Mouse (Mus musculus) heart, adult 2 months (tissue): ENCODE results near the gene Sowaha. TPM values are rescaled to one million over a fixed set of nuclear protein-coding genes. Genes with fewer than 3 reads are reported as not detected.
A peak's percentile ranks its signal among the peaks of the same experiment; 100 is the strongest.

Experiments used
- DNase-seq, 2 experiments: peaks; one replicate each; pipeline ENCODE4 v3.0.0; 2021
- H3K27ac ChIP-seq: fragments of 200-600 bp; 2 replicates; pipeline ENCODE4 v1.8.1; 2022
- H3K27me3 ChIP-seq: fragments of 200-500 bp; 2 replicates; pipeline ENCODE4 v1.6.1; 2012; ENCODE audit warnings: mild to moderate bottlenecking, low read length, inconsistent platforms, mixed read lengths; ENCODE audit not compliant: control insufficient read depth, insufficient read depth
- H3K36me3 ChIP-seq: fragments of 200-500 bp; 2 replicates; pipeline ENCODE4 v1.6.1; 2012; ENCODE audit warnings: low read length, inconsistent platforms; ENCODE audit not compliant: control insufficient read depth, insufficient read depth
- H3K4me1 ChIP-seq: fragments of 200-500 bp; 2 replicates; pipeline ENCODE4 v1.6.1; 2011; ENCODE audit warnings: low read length; ENCODE audit not compliant: control insufficient read depth, insufficient read depth
- H3K4me3 ChIP-seq: fragments of 200-600 bp; 2 replicates; pipeline ENCODE4 v1.8.1; 2022
- H3K79me2 ChIP-seq: fragments of 200-500 bp; replicated peaks from 2 replicates; pipeline ENCODE4 v1.6.1; 2012; ENCODE audit warnings: mild to moderate bottlenecking, inconsistent platforms, low read length, moderate library complexity, mixed read lengths; ENCODE audit not compliant: control insufficient read depth, insufficient read depth
- H3K9ac ChIP-seq: fragments of 200-500 bp; 2 replicates; pipeline ENCODE4 v1.6.1; 2012; ENCODE audit warnings: low read depth, mild to moderate bottlenecking, control low read depth, inconsistent platforms, low read length, mixed read lengths
- CTCF ChIP-seq: fragments of 200-600 bp; IDR thresholded peaks from 2 replicates; pipeline ENCODE4 v1.8.1; 2022; ENCODE audit warnings: antibody characterized with exemption, mild to moderate bottlenecking, moderate library complexity
- EP300 ChIP-seq: fragments of 200-500 bp; IDR thresholded peaks from 2 replicates; pipeline ENCODE4 v1.6.1; 2011; ENCODE audit warnings: low read depth, low read length, control low read depth; ENCODE audit not compliant: insufficient read depth
- POLR2A ChIP-seq: fragments of 200-500 bp; IDR thresholded peaks from 2 replicates; pipeline ENCODE4 v1.6.1; 2011; ENCODE audit warnings: mild to moderate bottlenecking, low read depth, low read length, control low read depth; ENCODE audit not compliant: insufficient read depth
- WGBS: fragments of 180-500 bp; shearing (Covaris S2); methylation state at CpG from one replicate; pipeline ENCODE4 v1.1.7; 2018; 5-methylcytosine and 5-hydroxymethylcytosine counted together
- intact Hi-C: fragments of 180-260 bp; cut with DNase I; formaldehyde crosslinking; loops from one replicate; pipeline ENCODE4 v1.15.1; 2025
- polyA plus RNA-seq: library from polyadenylated mRNA; depleted of rRNA; stranded (reverse); fragments of >200 nt; gene quantifications from 2 replicates; pipeline ENCODE4 v1.2.3, GENCODE M21; 2012
- total RNA-seq, 2 experiments: library from RNA; stranded (reverse); gene quantifications; 2 replicates each; pipeline ENCODE4 v1.2.3; 2021

The Sowaha gene
- total and polyA plus RNA-seq, 3 experiments: 0.05 to 0.34 (median 0.10) TPM

GRCm38 (mm10) chr11:53523545-53524405 lies 43.7 kb upstream of the Sowaha start:
- 77% methylated on average over 14 of the region's 14 CpGs for WGBS
- DNase-seq: no peak
- intact Hi-C loops: loop anchor here (5.0 kb wide), 1 partner anchor 44 kb away; the partner anchor contains the start of gene Kif3a
- H3K36me3 ChIP-seq: no peaks in the 10 kb centered on the region
- H3K27me3 ChIP-seq: no peaks in the 10 kb centered on the region
- peak overlapping the region; percentile 56 for H3K27ac ChIP-seq
- H3K4me1 ChIP-seq: peaks cover 39% of the 10 kb centered on the region
- H3K4me3 ChIP-seq: no peak overlapping the region
- H3K9ac ChIP-seq: no peak overlapping the region
- no peak for TF ChIP-seq EP300
- no peak for TF ChIP-seq POLR2A
- no peak for TF ChIP-seq CTCF
- no peaks in the 10 kb centered on the region; the same call in 1 of the 2 replicates for H3K79me2 ChIP-seq

DNA sequence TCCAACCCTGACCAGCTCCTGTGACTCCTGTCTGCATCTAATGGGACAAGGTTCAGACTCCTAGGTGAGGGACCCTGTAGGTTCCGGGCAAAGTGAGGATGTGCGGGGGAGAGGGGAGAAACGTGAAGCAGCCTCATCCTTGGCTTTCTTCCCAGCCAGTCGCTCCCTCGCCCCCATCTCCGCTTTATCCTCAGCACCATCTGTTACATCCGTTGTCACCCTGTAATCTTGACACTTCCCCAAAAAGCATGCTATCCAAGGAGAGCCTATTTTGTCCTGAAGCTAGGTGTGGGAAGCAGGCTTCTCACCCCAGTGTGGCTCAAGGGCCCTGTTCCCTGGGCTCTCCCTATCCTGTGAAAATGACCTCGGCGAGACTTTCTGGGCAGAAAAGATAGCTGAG lies 42.9 kb upstream of the Sowaha start:
- TF ChIP-seq POLR2A: no peak
- TF ChIP-seq EP300: no peak
- TF ChIP-seq CTCF: no peak
- Histone ChIP-seq H3K27me3 (no peaks in the 10 kb centered on the region), H3K4me1 (peaks cover 32% of the 10 kb centered on the region), H3K79me2 (no peaks in the 10 kb centered on the region; the same call in 1 of the 2 replicates), H3K36me3 (no peaks in the 10 kb centered on the region), H3K9ac (0 out of 2 replicates have a peak overlapping the region, but pooled peaks have one; percentile 2), H3K27ac (peak overlapping the region; percentile 56), H3K4me3 (no peak overlapping the region)
- no peak for DNase-seq
- 31% methylated on average over 9 of the region's 9 CpGs for WGBS
- intact Hi-C loops: loop anchor here (5.0 kb wide), 1 partner anchor 44 kb away; the partner anchor contains the start of gene Kif3a

GRCm38 (mm10) chr11:53522362-53522761 lies 42.3 kb upstream of the Sowaha start:
- no peak for TF ChIP-seq CTCF
- no peak for TF ChIP-seq POLR2A
- TF ChIP-seq EP300: no peak
- no peaks in the 10 kb centered on the region; the same call in 1 of the 2 replicates for H3K79me2 ChIP-seq
- intact Hi-C loops: loop anchor here (5.0 kb wide), 1 partner anchor 45 kb away; the partner anchor contains the start of gene Kif3a
- peaks cover 29% of the 10 kb centered on the region for H3K4me1 ChIP-seq
- no peak for DNase-seq
- WGBS: 86% methylated on average over 3 of the region's 3 CpGs
- H3K36me3 ChIP-seq: no peaks in the 10 kb centered on the region
- no peaks in the 10 kb centered on the region for H3K27me3 ChIP-seq
- H3K4me3 ChIP-seq: 0 out of 2 replicates have a peak overlapping the region, but pooled peaks have one; percentile 14
- H3K9ac ChIP-seq: no peak overlapping the region
- H3K27ac ChIP-seq: no peak overlapping the region

DNA sequence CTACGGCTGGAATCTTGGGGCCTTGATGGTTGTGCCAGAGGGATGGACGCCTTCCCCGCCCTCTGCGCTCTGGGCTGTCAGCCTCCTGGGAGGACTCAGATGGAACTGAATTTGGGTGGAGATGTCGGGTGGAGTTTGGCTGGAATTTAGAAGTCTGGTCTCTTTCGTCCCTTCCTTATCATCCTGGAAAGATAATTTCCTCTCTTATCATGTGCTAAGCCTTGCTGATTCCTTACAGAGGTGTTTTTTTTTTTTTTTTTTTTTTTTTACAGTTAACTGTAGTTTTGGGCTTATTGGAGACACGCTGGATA lies 41.7 kb upstream of the Sowaha start:
- H3K36me3 ChIP-seq: no peaks in the 10 kb centered on the region
- intact Hi-C loops: loop anchor here (5.0 kb wide), 1 partner anchor 46 kb away; the partner anchor contains the start of gene Kif3a
- no peaks in the 10 kb centered on the region; the same call in 1 of the 2 replicates for H3K79me2 ChIP-seq
- H3K4me1 ChIP-seq: peaks cover 29% of the 10 kb centered on the region
- H3K9ac ChIP-seq: no peak overlapping the region
- DNase-seq: peak; percentile 67 to 79
- no peaks in the 10 kb centered on the region for H3K27me3 ChIP-seq
- H3K4me3 ChIP-seq: peak overlapping the region; percentile 35; the same call in 1 of the 2 replicates
- WGBS: 44% methylated on average over 7 of the region's 7 CpGs
- TF ChIP-seq CTCF (no peak), POLR2A (0 out of 2 replicates have a peak, but pooled peaks have one; percentile 18)
- peak overlapping the region; percentile 63 for H3K27ac ChIP-seq

DNA sequence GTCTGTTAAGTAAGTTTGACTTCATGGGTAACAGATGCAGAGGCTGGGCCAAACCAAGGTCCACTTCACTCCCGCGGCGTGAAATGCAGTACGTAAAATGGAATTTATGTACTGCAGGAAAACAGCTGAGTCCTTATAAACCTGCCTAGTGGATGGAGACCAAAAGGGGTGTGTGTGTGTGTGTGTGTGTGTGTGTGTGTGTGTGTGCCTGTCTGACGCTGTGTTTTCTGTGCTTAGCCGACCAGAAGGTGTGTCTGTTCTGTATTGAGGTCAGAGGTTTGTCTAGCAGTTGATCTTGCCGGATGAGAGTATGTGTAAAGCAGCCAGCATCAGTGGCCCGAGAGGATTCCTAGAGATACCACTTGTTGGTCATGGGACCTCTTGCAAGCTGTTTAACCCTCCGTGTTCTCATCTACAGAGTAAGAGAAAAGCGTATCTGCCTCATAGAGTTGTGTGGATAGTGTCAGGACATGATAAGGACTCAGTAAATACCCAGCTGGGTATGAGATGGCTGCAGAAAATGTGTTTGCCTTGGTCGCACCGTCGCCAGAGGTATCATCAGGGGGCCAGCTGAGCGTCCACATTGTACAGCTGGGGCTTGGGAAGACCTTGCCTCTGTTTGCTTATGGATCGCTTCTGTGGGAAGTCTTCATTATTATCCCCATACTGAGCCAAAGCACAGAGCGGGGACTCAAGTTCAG lies 41.2 kb upstream of the Sowaha start:
- Histone ChIP-seq H3K4me3 (peak overlapping the region; percentile 71), H3K9ac (peak overlapping the region; percentile 42), H3K27me3 (no peaks in the 10 kb centered on the region), H3K79me2 (no peaks in the 10 kb centered on the region; the same call in 1 of the 2 replicates), H3K27ac (peak overlapping the region; percentile 84), H3K36me3 (no peaks in the 10 kb centered on the region), H3K4me1 (peaks cover 29% of the 10 kb centered on the region)
- DNase-seq: peak in 1 of 2 experiments; percentile 36
- intact Hi-C loops: loop anchor here (5.0 kb wide), 1 partner anchor 46 kb away; the partner anchor contains the start of gene Kif3a
- WGBS: 21% methylated on average over 16 of the region's 16 CpGs
- TF ChIP-seq EP300 (0 out of 2 replicates have a peak, but pooled peaks have one; percentile 23), CTCF (no peak), POLR2A (no peak)
